Mouse (Mus musculus) kidney, postnatal 0 days (tissue): Measurements from ENCODE around the gene Ctdsp2. TPM values are rescaled to one million over a fixed set of nuclear protein-coding genes. Genes with fewer than 3 reads are reported as not detected.

Experiments
- ATAC-seq: fragments of 200-750 bp; cut with Nextera tagmentation; replicated peaks from 2 replicates; pipeline ENCODE4 v1.8.0; 2017; ENCODE audit warnings: low read depth, moderate number of reproducible peaks, moderate TSS enrichment, moderate library complexity; ENCODE audit not compliant: low FRiP score
- DNase-seq: peaks from one replicate; pipeline ENCODE4 v3.0.0-alpha.2; 2016; ENCODE audit warnings: low spot score
- H3K27ac ChIP-seq: fragments of 300-500 bp; sonication (generic); 2 replicates; pipeline ENCODE4 v1.5.1; 2014; ENCODE audit warnings: mild to moderate bottlenecking
- H3K27me3 ChIP-seq: fragments of 300-500 bp; sonication (generic); 2 replicates; pipeline ENCODE4 v1.6.1; 2014; ENCODE audit warnings: low read length, mixed read lengths; ENCODE audit not compliant: insufficient read depth
- H3K36me3 ChIP-seq: fragments of 300-500 bp; sonication (generic); 2 replicates; pipeline ENCODE4 v1.6.1; 2014; ENCODE audit warnings: low read length, mixed read lengths; ENCODE audit not compliant: insufficient read depth
- H3K4me1 ChIP-seq: fragments of 300-500 bp; sonication (generic); replicated peaks from 2 replicates; pipeline ENCODE4 v1.6.1; 2014; ENCODE audit warnings: antibody characterized with exemption, low read length, mixed read lengths; ENCODE audit not compliant: insufficient read depth
- H3K4me2 ChIP-seq: fragments of 300-500 bp; sonication (generic); 2 replicates; pipeline ENCODE4 v1.6.1; 2014; ENCODE audit warnings: mild to moderate bottlenecking, low read length, moderate library complexity, mixed read lengths
- H3K4me3 ChIP-seq: fragments of 300-500 bp; sonication (generic); replicated peaks from 2 replicates; pipeline ENCODE4 v1.5.1; 2014; ENCODE audit warnings: low read depth, low read length
- H3K9ac ChIP-seq: fragments of 300-500 bp; sonication (generic); 2 replicates; pipeline ENCODE4 v1.6.1; 2014; ENCODE audit warnings: low read depth, low read length
- H3K9me3 ChIP-seq: fragments of 300-500 bp; sonication (generic); replicated peaks from 2 replicates; pipeline ENCODE4 v1.6.1; 2016; ENCODE audit warnings: low read length, inconsistent platforms, mixed read lengths
- CTCF ChIP-seq: IDR thresholded peaks from 2 replicates; pipeline ENCODE4 v1.5.1; 2016; ENCODE audit warnings: antibody characterized with exemption, low read depth, mild to moderate bottlenecking, moderate library complexity
- WGBS: fragments of 180-500 bp; shearing (Covaris S2); extraction: QIAGEN DNeasy Blood & Tissue Kit; methylation state at CpG from one replicate; pipeline ENCODE4 v1.1.7; 2014; 5-methylcytosine and 5-hydroxymethylcytosine counted together
- polyA plus RNA-seq: library from polyadenylated mRNA; unstranded; fragments of >200 nt; fragmentation: Nextera tagmentation; extraction: Ambion mirVana; gene quantifications from 2 replicates; pipeline ENCODE4 v1.2.1, GENCODE M21; 2015

Ctdsp2 gene
- polyA plus RNA-seq, 1 experiment from 2014 or later = 68.5 TPM

GRCm38 (mm10) chr10:126950572-126950971 is 27.9 kb upstream of the Ctdsp2 start:
- 0 out of 2 replicates have a peak, but pooled peaks cover 7% of the 10 kb centered on the region for H3K4me1 ChIP-seq
- 79% methylated on average over 4 of the region's 4 CpGs for WGBS
- H3K27ac ChIP-seq = no peak overlapping the region
- no peak overlapping the region for H3K4me2 ChIP-seq
- H3K4me3 ChIP-seq = no peak overlapping the region
- H3K27me3 ChIP-seq = no peaks in the 10 kb centered on the region
- ATAC-seq (no peak), DNase-seq (no peak)
- no peak for TF ChIP-seq CTCF
- no peak overlapping the region for H3K9ac ChIP-seq
- no peaks in the 10 kb centered on the region for H3K9me3 ChIP-seq
- H3K36me3 ChIP-seq = no peaks in the 10 kb centered on the region

GRCm38 (mm10) chr10:126952375-126952774 is 26.1 kb upstream of the Ctdsp2 start:
- peaks cover 14% of the 10 kb centered on the region for H3K4me1 ChIP-seq
- no peak overlapping the region for H3K4me2 ChIP-seq
- H3K9ac ChIP-seq = no peak overlapping the region
- DNase-seq (no peak), ATAC-seq (no peak)
- H3K27me3 ChIP-seq = no peaks in the 10 kb centered on the region
- TF ChIP-seq CTCF = peak; percentile 17; the same call in 1 of the 2 replicates
- no peaks in the 10 kb centered on the region for H3K36me3 ChIP-seq
- H3K4me3 ChIP-seq = no peak overlapping the region
- 92% methylated on average over 1 of the region's 1 CpGs for WGBS
- H3K27ac ChIP-seq = no peak overlapping the region
- H3K9me3 ChIP-seq = no peaks in the 10 kb centered on the region

DNA sequence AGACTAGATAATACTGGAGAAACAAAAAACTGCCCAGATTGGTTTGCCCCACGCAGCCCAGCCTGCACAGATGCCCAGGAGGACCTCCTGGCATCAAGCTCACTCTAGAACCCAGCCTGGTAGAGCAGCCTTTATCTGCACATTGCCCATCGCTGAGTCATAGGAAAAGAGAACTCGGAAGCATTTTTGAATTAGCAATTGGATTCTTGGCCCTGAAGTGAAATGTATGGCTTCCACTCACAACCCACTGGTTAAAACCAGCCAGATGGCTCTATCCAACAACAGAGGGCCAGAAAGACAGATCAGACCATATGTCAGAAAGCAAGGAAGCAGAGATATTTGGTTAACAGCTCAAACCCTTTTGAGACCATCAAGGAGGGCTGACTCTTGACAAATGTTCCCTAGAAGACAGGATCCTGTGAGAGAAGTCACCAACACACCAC is 25.5 kb upstream of the Ctdsp2 start:
- DNase-seq (no peak), ATAC-seq (no peak)
- Histone ChIP-seq H3K4me2 (no peak overlapping the region), H3K9ac (no peak overlapping the region), H3K9me3 (no peaks in the 10 kb centered on the region), H3K27ac (peak overlapping the region; percentile 42), H3K27me3 (no peaks in the 10 kb centered on the region), H3K4me1 (peaks cover 15% of the 10 kb centered on the region), H3K4me3 (no peak overlapping the region), H3K36me3 (no peaks in the 10 kb centered on the region)
- no peak for TF ChIP-seq CTCF
- 75% methylated on average over 3 of the region's 3 CpGs for WGBS

GRCm38 (mm10) chr10:126956692-126957358 is 21.7 kb upstream of the Ctdsp2 start:
- WGBS = 23% methylated on average over 15 of the region's 15 CpGs
- ATAC-seq (no peak), DNase-seq (peak; percentile 34)
- Histone ChIP-seq H3K27me3 (no peaks in the 10 kb centered on the region), H3K27ac (peak overlapping the region; percentile 21; the same call in 1 of the 2 replicates), H3K9me3 (no peaks in the 10 kb centered on the region), H3K4me3 (no peak overlapping the region), H3K4me2 (0 out of 2 replicates have a peak overlapping the region, but pooled peaks have one; percentile 30), H3K36me3 (no peaks in the 10 kb centered on the region), H3K9ac (no peak overlapping the region), H3K4me1 (peaks cover 13% of the 10 kb centered on the region)
- TF ChIP-seq CTCF = no peak

- Histone ChIP-seq H3K4me2 (peak overlapping the region; percentile 30), H3K27ac (peak overlapping the region; percentile 21; the same call in 1 of the 2 replicates), H3K27me3 (no peaks in the 10 kb centered on the region), H3K4me1 (peaks cover 20% of the 10 kb centered on the region), H3K9ac (no peak overlapping the region), H3K9me3 (no peaks in the 10 kb centered on the region), H3K36me3 (no peaks in the 10 kb centered on the region), H3K4me3 (no peak overlapping the region)
- WGBS = 7% methylated on average over 25 of the region's 25 CpGs
- ATAC-seq (peak; percentile 38; the same call in 1 of the 2 replicates), DNase-seq (peak; percentile 71)
- TF ChIP-seq CTCF = no peak
These were observed 21.0 kb upstream of the Ctdsp2 start for GRCm38 (mm10) chr10:126957359-126958107.

GRCm38 (mm10) chr10:126960496-126960895 is 18.0 kb upstream of the Ctdsp2 start:
- TF ChIP-seq CTCF = no peak

More at GRCm38 (mm10) chr10:126960496-126960895, 18.0 kb upstream of the Ctdsp2 start:
- Histone ChIP-seq H3K4me2 (no peak overlapping the region), H3K4me1 (peaks cover 27% of the 10 kb centered on the region), H3K36me3 (no peaks in the 10 kb centered on the region), H3K27ac (no peak overlapping the region), H3K4me3 (no peak overlapping the region), H3K9ac (no peak overlapping the region), H3K27me3 (no peaks in the 10 kb centered on the region), H3K9me3 (no peaks in the 10 kb centered on the region)
- ATAC-seq = no peak
- WGBS = 81% methylated on average over 8 of the region's 8 CpGs
- DNase-seq = no peak
